Mouse (Mus musculus): ENCODE measurements around the gene Crip3.

Crip3 gene

GRCm38 (mm10) chr17:46457791-46458190 lies 29.1 kb downstream of the Crip3 start:
- DNase-seq: no peak

- no peak for DNase-seq
Observed at GRCm38 (mm10) chr17:46458439-46458838, 29.7 kb downstream of the Crip3 start.

- DNase-seq: no peak
Observed at GRCm38 (mm10) chr17:46460673-46461072, 31.9 kb downstream of the Crip3 start.

GRCm38 (mm10) chr17:46461347-46461746 lies 32.6 kb downstream of the Crip3 start:
- DNase-seq: no peak

- no peak for DNase-seq
Observed at GRCm38 (mm10) chr17:46462226-46462625, 33.5 kb downstream of the Crip3 start.

- no peak for DNase-seq
Observed at GRCm38 (mm10) chr17:46467830-46468229, 39.1 kb downstream of the Crip3 start.

GRCm38 (mm10) chr17:46476601-46477000 lies 47.9 kb downstream of the Crip3 start:
- no peak for DNase-seq

GRCm38 (mm10) chr17:46477286-46477685 lies 48.6 kb downstream of the Crip3 start:
- no peak for DNase-seq
